Mouse (Mus musculus) CH12.LX (cell line): ENCODE data around the gene Zfp282.

Experiments used
- CTCF ChIP-seq, 2 experiments: IDR thresholded peaks in 1 of 2; conservative IDR thresholded peaks in 1 of 2; 2 replicates each; pipeline ENCODE4 v1.5.1; 2011 to 2012; ENCODE audit warnings: low read depth in 2 of 2, low read length in 2 of 2, improper control_type of control experiment in 1 of 2, inconsistent platforms in 1 of 2, mild to moderate bottlenecking in 1 of 2, moderate library complexity in 1 of 2
- E2F4 ChIP-seq: IDR thresholded peaks from 2 replicates; pipeline ENCODE4 v1.6.1; 2011; ENCODE audit warnings: low read depth, low read length, improper control_type of control experiment; ENCODE audit not compliant: insufficient replicate concordance
- JUND ChIP-seq: conservative IDR thresholded peaks from 2 replicates; pipeline ENCODE4 v1.6.1; 2011; ENCODE audit warnings: low read depth, low read length, improper control_type of control experiment
- MAFK ChIP-seq: IDR thresholded peaks from 2 replicates; pipeline ENCODE4 v1.6.1; 2011; ENCODE audit warnings: low read length, improper control_type of control experiment; ENCODE audit not compliant: insufficient replicate concordance
- MAZ ChIP-seq: IDR thresholded peaks from 2 replicates; pipeline ENCODE4 v1.6.1; 2012; ENCODE audit warnings: low read depth, mild to moderate bottlenecking, inconsistent platforms, low read length, improper control_type of control experiment, moderate library complexity
- MYC ChIP-seq: IDR thresholded peaks from 2 replicates; pipeline ENCODE4 v1.6.1; 2011; ENCODE audit warnings: low read depth, mild to moderate bottlenecking, improper control_type of control experiment, low read length
- NELFE ChIP-seq: IDR thresholded peaks from 2 replicates; pipeline ENCODE4 v1.6.1; 2011; ENCODE audit warnings: low read depth, low read length, improper control_type of control experiment
- NRF1 ChIP-seq: IDR thresholded peaks from 2 replicates; pipeline ENCODE4 v1.6.1; 2014; ENCODE audit warnings: low read depth, mild to moderate bottlenecking, inconsistent platforms, low read length, improper control_type of control experiment, moderate library complexity
- POLR2A ChIP-seq: IDR thresholded peaks from 2 replicates; pipeline ENCODE4 v1.6.1; 2011; ENCODE audit warnings: low read depth, mild to moderate bottlenecking, improper control_type of control experiment, low read length
- RCOR1 ChIP-seq: conservative IDR thresholded peaks from 2 replicates; pipeline ENCODE4 v1.6.1; 2012; ENCODE audit warnings: low read depth, mild to moderate bottlenecking, inconsistent platforms, low read length, improper control_type of control experiment
- TCF12 ChIP-seq: IDR thresholded peaks from 2 replicates; pipeline ENCODE4 v1.6.1; 2014; ENCODE audit warnings: low read depth, mild to moderate bottlenecking, inconsistent platforms, low read length, improper control_type of control experiment
- USF1 ChIP-seq: IDR thresholded peaks from 2 replicates; pipeline ENCODE4 v1.6.1; 2014; ENCODE audit warnings: low read depth, mild to moderate bottlenecking, inconsistent platforms, low read length, improper control_type of control experiment
- ZC3H11A ChIP-seq: IDR thresholded peaks from 2 replicates; pipeline ENCODE4 v1.6.1; 2012; ENCODE audit warnings: low read depth, mild to moderate bottlenecking, inconsistent platforms, low read length, improper control_type of control experiment
- ZNF384 ChIP-seq: IDR thresholded peaks from 2 replicates; pipeline ENCODE4 v1.6.1; 2012; ENCODE audit warnings: low read depth, low read length, improper control_type of control experiment, inconsistent platforms

DNA sequence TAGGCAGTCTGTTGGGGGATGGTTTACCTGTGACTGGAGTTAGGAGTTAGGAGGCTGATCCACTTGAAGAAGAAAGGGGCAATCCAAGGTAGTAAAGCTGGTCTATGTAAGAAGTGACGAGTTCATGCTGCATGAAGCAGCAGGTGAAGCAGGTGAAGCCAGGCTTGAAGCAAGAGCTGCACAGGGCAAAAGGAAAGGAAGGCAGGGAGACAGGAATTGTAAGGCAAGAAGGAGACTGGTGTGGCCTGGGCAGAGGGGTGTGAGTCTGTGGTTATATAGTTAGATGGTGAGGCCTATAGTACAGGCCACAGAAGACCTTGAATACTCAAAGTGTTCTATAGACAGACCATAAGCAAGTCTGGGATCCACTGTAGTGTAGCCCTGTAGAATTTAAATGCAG, 32.0 kb downstream of the Zfp282 start:
- TF ChIP-seq CTCF (conservative IDR thresholded peaks at IDR 0.05 in 1 of 2, IDR thresholded peaks at IDR 0.05 in 1 of 2; ENCODE audit: low read depth in 2 of 2, low read length in 2 of 2) (no peak), NELFE (no peak), POLR2A (no peak), JUND (no peak), USF1 (no peak), NRF1 (no peak), ZNF384 (no peak), E2F4 (no peak), ZC3H11A (no peak), RCOR1 (no peak), MAZ (no peak), MYC (no peak), MAFK (no peak), TCF12 (no peak)
